Mouse (Mus musculus) heart, adult 2 months (tissue): Measurements from ENCODE around the gene Rnf4.

Experiments used
- CTCF ChIP-seq: fragments of 200-600 bp; IDR thresholded peaks from 2 replicates; pipeline ENCODE4 v1.8.1; 2022; ENCODE audit warnings: antibody characterized with exemption, mild to moderate bottlenecking, moderate library complexity
- EP300 ChIP-seq: fragments of 200-500 bp; IDR thresholded peaks from 2 replicates; pipeline ENCODE4 v1.6.1; 2011; ENCODE audit warnings: low read depth, low read length, control low read depth; ENCODE audit not compliant: insufficient read depth
- POLR2A ChIP-seq: fragments of 200-500 bp; IDR thresholded peaks from 2 replicates; pipeline ENCODE4 v1.6.1; 2011; ENCODE audit warnings: mild to moderate bottlenecking, low read depth, low read length, control low read depth; ENCODE audit not compliant: insufficient read depth

- TF ChIP-seq CTCF = no peak
- TF ChIP-seq EP300 = no peak
- no peak for TF ChIP-seq POLR2A
These were observed 9.8 kb upstream of the Rnf4 start for GRCm38 (mm10) chr5:34326249-34326691.
